Mouse (Mus musculus): Measurements from ENCODE around the gene Tmem138.
"Not testable (repeated sequence)": the region's sequence is repeated elsewhere in the genome, so short reads cannot be mapped to it uniquely, and the experiment has no call there.

Tmem138 gene

DNA sequence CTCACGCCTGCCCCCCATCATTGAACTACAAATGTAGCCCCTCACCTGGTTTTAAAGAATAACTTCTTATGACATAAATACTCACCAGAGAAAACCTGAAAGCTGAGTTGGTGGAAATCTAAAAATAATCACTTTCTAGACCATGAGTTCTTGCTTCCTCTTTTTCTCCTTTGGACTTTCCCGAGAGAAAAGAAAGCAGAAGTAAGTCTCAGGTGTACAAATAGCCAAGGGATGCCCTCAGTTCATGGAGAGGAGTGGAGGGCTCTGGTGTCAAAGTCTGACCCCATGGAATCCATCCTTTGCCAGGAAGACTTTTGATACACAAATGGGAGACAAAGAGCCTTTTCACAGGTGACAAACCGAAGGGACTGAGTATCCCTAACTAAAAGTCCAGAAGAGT lies 3.6 kb upstream of the Tmem138 start:
- in situ Hi-C loops (cut with MboI, MseI), result loop anchor here (5.0 kb wide), 1 partner anchor 37 kb away; no protein-coding TSS in a partner anchor

DNA sequence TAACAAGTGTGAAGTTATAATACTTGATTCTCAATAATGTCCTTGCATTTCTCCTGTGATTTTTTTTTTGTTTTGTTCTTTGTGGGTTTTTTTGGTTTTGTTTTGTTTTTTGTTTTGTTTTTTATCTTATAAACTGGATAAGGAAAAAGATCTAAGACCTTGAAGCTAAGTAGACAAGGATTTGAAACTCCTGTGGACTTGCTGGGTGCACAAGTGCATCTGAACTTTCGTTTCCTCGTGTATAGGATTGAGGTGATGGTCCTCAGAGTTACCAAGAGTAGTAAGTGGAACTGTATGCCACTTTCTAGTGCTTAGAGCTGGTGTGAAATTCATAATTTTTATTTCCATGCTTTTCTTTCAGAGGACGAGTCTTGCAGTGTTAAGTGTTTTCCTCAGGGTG lies 2.9 kb upstream of the Tmem138 start:
- in situ Hi-C loops (cut with MboI, MseI), result loop anchor here (5.0 kb wide), 1 partner anchor 37 kb away; no protein-coding TSS in a partner anchor

DNA sequence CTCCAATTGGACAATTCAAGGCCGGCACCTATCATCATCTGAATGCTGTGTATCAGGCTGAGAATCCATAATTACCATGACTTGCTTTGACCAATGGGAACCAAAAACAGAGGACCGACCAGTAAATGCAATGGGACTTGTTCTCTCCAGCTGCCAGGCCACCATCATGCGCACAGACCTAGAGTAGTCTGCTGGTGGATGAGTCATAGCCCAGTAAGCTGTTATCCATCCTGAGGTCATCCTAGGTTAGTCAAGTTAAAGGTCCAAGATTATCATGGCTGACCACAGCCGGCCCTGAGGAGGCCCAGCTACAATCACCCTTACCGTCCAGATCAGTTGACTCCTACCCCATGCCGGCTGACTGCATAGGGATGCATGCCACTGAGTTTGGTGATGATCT lies 7.5 kb downstream of the Tmem138 start:
- in situ Hi-C loops (cut with MboI, MseI), result no loop called here

- in situ Hi-C loops (cut with MboI, MseI), result no loop called here
These were observed 11.9 kb downstream of the Tmem138 start for GRCm38 (mm10) chr19:10565217-10565616.

DNA sequence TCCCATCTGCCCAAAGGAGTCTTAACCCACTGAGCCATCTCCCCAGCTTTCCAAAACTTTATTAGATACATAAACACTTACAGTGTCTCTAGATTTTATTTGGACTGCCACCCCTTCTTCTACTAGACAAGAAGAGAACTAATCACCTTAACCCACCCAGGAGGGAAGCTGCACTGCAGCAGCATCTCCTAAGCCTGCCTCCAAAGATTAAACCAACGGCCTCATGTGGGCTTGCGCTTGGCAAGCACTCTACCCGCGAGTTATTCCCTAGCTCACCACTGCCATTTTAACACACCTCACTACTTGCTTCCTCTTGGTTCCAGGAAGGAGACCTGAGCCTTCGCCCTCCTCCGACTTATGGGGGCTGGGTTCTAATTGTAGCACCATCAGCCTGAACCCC lies 12.9 kb downstream of the Tmem138 start:
- in situ Hi-C loops (cut with MboI, MseI), result no loop called here

DNA sequence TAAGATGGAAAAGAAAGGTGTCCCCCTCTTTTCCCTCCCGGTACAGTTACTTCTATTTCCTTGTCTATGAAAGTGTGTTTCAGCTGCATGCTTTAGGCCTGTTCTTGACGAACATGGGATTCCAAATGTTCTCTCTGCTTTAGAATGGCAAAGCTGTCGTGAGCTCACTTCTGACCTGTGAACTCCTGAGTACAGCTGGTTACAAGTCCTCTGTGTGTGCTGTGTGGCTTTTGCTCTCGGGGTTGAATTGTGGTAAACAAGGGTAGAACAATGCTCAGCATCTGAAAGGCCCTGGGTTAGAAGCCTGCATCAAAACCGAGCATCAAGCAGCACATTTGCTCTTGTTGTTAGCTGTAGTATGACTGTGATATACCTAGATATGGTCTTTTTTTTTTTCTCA lies 14.8 kb downstream of the Tmem138 start:
- in situ Hi-C loops (cut with MboI, MseI), result no loop called here

GRCm38 (mm10) chr19:10561558-10562314 lies 15.4 kb downstream of the Tmem138 start:
- in situ Hi-C loops (cut with MboI, MseI), result no loop called here

- in situ Hi-C loops (cut with MboI, MseI), result no loop called here
These were observed 17.1 kb downstream of the Tmem138 start for GRCm38 (mm10) chr19:10560108-10560507.

GRCm38 (mm10) chr19:10557837-10558375 lies 19.3 kb downstream of the Tmem138 start:
- in situ Hi-C loops (cut with MboI, MseI), result not testable (repeated sequence)

DNA sequence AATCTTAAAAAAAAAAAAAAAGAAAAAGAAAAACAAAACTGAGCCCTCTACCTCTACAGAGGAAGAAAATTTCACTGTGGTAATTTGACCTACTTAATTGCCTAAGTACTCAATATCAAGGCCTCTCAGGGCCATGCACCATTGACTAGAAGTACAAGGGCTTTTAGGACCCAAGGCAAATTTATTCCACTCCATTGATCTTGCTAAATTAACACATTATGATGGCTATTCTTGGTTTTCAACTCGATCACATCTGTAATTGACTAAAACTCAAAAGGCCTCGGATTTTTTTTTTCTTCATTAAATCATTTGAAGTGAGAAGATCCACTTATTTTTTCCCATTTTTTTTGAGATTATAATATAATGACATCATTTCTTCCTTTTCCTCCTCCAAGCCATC lies 19.7 kb downstream of the Tmem138 start:
- in situ Hi-C loops (cut with MboI, MseI), result no loop called here

- in situ Hi-C loops (cut with MboI, MseI), result no loop called here
These were observed 20.2 kb downstream of the Tmem138 start for GRCm38 (mm10) chr19:10557001-10557400.

DNA sequence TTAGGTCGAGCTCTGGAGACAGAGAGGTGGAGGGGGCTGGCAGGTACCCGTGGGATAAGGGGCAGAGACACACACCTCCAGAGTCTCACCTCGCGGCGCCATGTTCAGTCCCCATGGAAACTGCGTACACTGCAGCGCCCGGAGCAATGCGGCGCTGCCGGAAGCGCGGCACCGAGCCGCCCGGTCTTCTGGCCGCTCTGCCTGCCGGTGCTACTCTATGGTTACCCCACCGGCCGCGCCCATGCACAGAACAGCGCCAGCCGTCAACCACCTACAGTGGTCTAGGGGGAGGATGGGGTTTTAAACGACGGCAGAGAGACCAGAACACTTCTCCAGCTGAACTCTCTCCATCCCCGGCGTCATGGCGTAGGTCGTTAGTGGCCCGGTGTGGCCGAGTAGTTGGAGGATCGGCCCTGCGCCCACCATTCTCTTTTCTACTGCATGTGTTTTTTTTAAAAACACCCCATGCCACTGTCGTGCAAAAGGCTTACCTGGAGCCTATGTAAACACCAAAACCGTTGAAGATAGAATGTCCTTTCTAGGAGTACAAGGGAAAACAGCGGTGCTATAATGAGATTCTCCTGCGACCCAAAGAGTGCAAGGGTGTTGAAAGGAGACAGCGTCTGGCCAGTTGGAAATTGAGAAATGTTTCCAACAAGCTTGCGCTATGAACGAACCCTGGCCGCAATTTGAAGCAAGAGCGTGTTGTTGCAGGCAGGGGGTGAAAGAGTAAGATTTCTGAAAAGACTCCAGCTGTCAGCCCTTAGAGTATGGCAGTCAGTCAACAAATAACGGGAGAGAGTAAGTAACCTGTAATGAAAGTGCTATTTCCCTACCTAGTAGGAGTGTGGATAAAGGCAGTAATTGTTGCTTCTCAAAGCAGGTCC lies 21.3 kb downstream of the Tmem138 start, which contains the start of gene Tmem216:
TSS of gene Tmem216 (minus strand) at position 615 of the 887 bp plus-strand sequence.
- in situ Hi-C loops (cut with MboI, MseI), result no loop called here

GRCm38 (mm10) chr19:10539454-10539853 lies 37.7 kb downstream of the Tmem138 start:
- in situ Hi-C loops (cut with MboI, MseI), result no loop called here

GRCm38 (mm10) chr19:10530082-10530481 lies 47.1 kb downstream of the Tmem138 start:
- in situ Hi-C loops (cut with MboI, MseI), result no loop called here

GRCm38 (mm10) chr19:10525910-10526309 lies 51.3 kb downstream of the Tmem138 start, which contains the start of gene Sdhaf2:
Sdhaf2 (minus strand) TSS chr19:10526142.
- in situ Hi-C loops (cut with MboI, MseI), result no loop called here

GRCm38 (mm10) chr19:10525106-10525901 lies 51.9 kb downstream of the Tmem138 start, which contains the start of gene Cpsf7:
Cpsf7 (plus strand) TSS chr19:10525266.
- in situ Hi-C loops (cut with MboI, MseI), result no loop called here

DNA sequence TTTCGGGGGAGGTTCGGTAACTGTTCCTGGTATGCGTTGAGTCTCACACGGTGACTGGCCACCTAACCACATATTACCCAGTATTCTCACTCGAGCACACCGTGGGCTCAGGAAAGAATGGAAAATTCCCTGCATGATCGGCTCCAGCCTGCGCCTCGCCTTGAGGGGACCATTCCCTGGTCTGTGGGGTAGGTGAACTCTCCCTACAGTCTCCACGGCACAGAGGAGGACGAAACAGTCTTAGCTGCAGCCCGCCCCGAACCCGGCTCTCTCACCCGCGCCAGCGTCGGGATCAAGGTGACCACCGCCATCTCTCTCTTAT lies 52.4 kb downstream of the Tmem138 start:
- in situ Hi-C loops (cut with MboI, MseI), result no loop called here

DNA sequence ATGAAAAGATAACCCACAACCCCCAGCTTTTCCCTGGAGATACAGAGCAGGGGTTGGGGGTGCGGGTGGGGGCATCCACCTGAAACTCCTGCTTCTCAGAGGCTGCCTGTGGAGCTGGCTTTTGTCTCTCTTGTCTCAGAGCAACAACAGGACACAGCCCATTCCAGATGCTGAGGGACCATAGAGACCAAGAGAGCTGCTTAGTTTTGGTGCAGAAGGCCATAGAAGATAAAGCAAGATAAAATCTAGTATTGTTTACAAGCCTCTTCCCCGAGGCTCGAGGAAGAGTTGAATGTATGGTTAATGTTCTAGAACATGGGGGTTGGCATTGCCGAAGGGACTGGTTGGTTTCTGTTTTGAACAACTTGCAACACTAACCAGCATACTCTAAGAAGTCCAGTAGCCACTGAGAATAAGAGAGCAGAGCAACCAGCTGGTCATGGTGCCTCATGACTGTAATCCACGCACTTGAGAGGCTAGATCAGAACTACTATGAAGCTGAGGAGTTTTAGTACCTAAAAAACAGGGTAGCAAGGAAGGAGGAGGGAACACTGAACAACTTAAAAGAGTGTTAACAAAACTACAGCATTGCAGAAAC lies 53.6 kb downstream of the Tmem138 start:
- in situ Hi-C loops (cut with MboI, MseI), result no loop called here

- in situ Hi-C loops (cut with MboI, MseI), result no loop called here
These were observed 55.2 kb downstream of the Tmem138 start for GRCm38 (mm10) chr19:10521926-10522325.

Measured in regulatory T cell (primary cell).